Mouse (Mus musculus) kidney, embryonic 14.5 days (tissue): ENCODE results near the gene Arhgef12. TPM values are rescaled to one million over a fixed set of nuclear protein-coding genes. Genes with fewer than 3 reads are reported as not detected.
"Not testable (repeated sequence)": the region's sequence is repeated elsewhere in the genome, so short reads cannot be mapped to it uniquely, and the experiment has no call there.

ENCODE experiments used
- ATAC-seq: fragments of 200-750 bp; cut with Nextera tagmentation; 2 replicates; pipeline ENCODE4 v1.8.0; 2017; ENCODE audit warnings: moderate number of reproducible peaks, mild to moderate bottlenecking, moderate TSS enrichment, moderate library complexity; ENCODE audit not compliant: low FRiP score, low TSS enrichment
- H3K27ac ChIP-seq: fragments of 300-500 bp; sonication (generic); 2 replicates; pipeline ENCODE4 v1.5.1; 2014; ENCODE audit warnings: low read depth, mild to moderate bottlenecking, low read length, moderate library complexity, mixed read lengths
- H3K27me3 ChIP-seq: fragments of 300-500 bp; sonication (generic); 2 replicates; pipeline ENCODE4 v1.6.1; 2014; ENCODE audit warnings: mild to moderate bottlenecking, low read length; ENCODE audit not compliant: control insufficient read depth, insufficient read depth
- H3K36me3 ChIP-seq: fragments of 300-500 bp; sonication (generic); 2 replicates; pipeline ENCODE4 v1.6.1; 2014; ENCODE audit warnings: low read length, mixed read lengths; ENCODE audit not compliant: control insufficient read depth, insufficient read depth
- H3K4me1 ChIP-seq: fragments of 300-500 bp; sonication (generic); 2 replicates; pipeline ENCODE4 v1.6.1; 2014; ENCODE audit warnings: low read length, mixed read lengths; ENCODE audit not compliant: control insufficient read depth, insufficient read depth
- H3K4me2 ChIP-seq: fragments of 300-500 bp; sonication (generic); replicated peaks from 2 replicates; pipeline ENCODE4 v1.6.1; 2014; ENCODE audit warnings: low read depth, mild to moderate bottlenecking, low read length
- H3K4me3 ChIP-seq: fragments of 300-500 bp; sonication (generic); 2 replicates; pipeline ENCODE4 v1.5.1; 2014; ENCODE audit warnings: mild to moderate bottlenecking, low read length
- H3K9ac ChIP-seq: fragments of 300-500 bp; sonication (generic); 2 replicates; pipeline ENCODE4 v1.6.1; 2014; ENCODE audit warnings: low read depth, mild to moderate bottlenecking, low read length, moderate library complexity
- H3K9me3 ChIP-seq: fragments of 300-500 bp; sonication (generic); 2 replicates; pipeline ENCODE4 v1.6.1; 2016; ENCODE audit warnings: low read length; ENCODE audit not compliant: control insufficient read depth
- WGBS: fragments of 180-500 bp; shearing (Covaris S2); extraction: QIAGEN DNeasy Blood & Tissue Kit; methylation state at CpG from one replicate; pipeline ENCODE4 v1.1.7; 2014; 5-methylcytosine and 5-hydroxymethylcytosine counted together
- polyA plus RNA-seq: library from polyadenylated mRNA; unstranded; fragments of >200 nt; fragmentation: Nextera tagmentation; extraction: Ambion mirVana; gene quantifications from 2 replicates; pipeline ENCODE4 v1.2.1, GENCODE M21; 2014

Arhgef12 gene
- polyA plus RNA-seq, 1 experiment from 2014 or later: 29.1 TPM

DNA sequence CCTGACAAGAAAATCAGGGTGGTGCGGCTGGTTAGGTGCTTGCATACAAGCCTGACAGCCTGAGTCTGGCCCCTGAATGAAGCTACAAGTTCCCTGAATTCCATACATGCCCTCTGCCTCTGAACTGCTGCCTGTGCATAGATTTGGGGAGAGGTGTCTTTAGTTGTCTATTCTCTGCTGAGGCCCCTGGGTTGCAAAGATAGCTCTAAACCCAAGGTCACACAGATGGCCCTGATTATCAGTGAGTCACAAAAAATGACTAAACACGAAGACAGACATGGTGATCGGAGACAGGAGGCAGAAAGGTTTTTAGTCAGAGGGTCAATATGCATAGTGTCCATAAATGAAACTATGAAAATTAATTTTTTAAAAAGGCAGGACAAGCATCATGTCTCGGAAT lies 113.4 kb downstream of the Arhgef12 start:
- Histone ChIP-seq H3K4me1 (no peaks in the 10 kb centered on the region), H3K4me3 (no peak overlapping the region), H3K27ac (no peak overlapping the region), H3K36me3 (peaks cover 81% of the 10 kb centered on the region), H3K9me3 (no peaks in the 10 kb centered on the region), H3K4me2 (no peak overlapping the region), H3K9ac (no peak overlapping the region), H3K27me3 (no peaks in the 10 kb centered on the region)
- WGBS: 90% methylated on average over 4 of the region's 4 CpGs
- no peak for ATAC-seq

DNA sequence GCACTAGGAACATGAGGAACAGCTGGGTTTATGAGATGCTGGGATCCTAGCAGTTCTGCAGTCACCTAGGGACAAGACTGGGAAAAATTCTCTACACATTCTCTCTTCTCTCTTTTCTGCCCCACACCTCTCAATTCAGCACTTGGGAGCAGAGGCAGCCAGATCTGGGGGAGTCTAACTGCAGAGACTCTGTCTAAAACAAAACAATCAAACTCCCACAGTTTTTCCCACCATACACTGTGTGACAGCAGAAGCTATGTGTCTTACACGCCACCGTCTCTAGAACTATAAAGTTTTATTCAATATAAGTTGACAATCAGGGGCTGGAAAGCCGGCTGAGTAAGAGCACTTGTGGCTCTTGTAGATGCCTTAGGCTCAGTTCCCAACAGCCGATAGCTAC lies 119.1 kb downstream of the Arhgef12 start:
- H3K4me2 ChIP-seq: no peak overlapping the region

DNA sequence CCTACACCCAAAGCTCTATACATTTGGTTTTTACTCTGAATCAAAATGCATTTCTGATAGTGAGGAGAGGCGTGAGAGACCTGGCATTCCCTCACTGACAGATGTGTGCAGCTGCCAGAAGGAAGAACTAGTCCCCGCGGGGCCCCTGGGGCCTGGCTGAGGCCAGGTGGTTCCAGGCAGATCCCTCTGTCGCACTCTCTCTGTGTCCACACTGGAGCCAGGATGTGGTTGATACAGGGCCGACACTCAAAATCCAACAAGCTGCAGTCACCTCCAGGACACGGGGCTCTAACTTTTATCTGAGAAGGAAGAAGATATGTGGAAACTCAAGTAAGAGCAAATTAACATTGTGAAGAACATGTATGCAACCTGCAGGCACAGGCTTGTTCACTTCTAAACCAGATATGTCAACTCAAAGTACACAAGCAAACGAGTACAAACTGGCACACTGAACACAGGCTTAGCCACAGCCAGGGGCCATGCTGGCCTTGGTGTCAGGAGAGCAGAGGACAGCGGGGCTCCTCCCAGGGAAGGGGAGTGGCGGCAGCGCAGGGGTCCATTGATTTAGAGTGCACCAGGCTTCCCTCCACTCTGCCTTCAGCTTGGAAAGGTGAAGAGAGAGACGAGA lies 138.0 kb downstream of the Arhgef12 start:
- H3K4me3 ChIP-seq: no peak overlapping the region
- no peak overlapping the region for H3K4me2 ChIP-seq
- H3K36me3 ChIP-seq: peaks cover 69% of the 10 kb centered on the region
- no peaks in the 10 kb centered on the region for H3K4me1 ChIP-seq
- no peaks in the 10 kb centered on the region for H3K9me3 ChIP-seq
- H3K9ac ChIP-seq: no peak overlapping the region
- ATAC-seq: no peak
- 77% methylated on average over 11 of the region's 11 CpGs for WGBS
- no peaks in the 10 kb centered on the region for H3K27me3 ChIP-seq
- H3K27ac ChIP-seq: no peak overlapping the region

More for the DNA sequence above, 119.1 kb downstream of the Arhgef12 start:
- Histone ChIP-seq H3K9ac (no peak overlapping the region), H3K4me1 (no peaks in the 10 kb centered on the region), H3K9me3 (no peaks in the 10 kb centered on the region), H3K27me3 (no peaks in the 10 kb centered on the region), H3K36me3 (peaks cover 79% of the 10 kb centered on the region), H3K4me3 (no peak overlapping the region), H3K27ac (no peak overlapping the region)
- ATAC-seq: no peak
- 62% methylated on average over 4 of the region's 4 CpGs for WGBS

DNA sequence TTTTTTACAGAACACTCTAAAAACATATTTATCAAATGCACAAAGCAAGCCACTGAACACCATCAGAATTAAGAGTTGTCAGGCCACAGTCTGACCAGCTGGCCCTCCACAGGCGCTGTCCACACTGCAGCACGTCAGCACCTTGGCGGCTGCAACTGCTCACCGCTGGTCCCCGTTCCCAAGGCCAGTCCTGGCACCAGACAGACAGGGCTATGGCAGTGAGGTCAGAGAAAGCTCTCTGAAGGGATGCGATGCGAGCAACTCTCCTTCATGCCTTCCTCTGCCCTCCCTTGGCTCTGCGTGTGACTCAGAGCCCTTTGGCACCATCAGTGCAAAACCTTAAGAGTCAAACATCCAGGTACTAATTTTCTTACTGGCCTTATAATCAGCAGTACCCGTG lies 139.3 kb downstream of the Arhgef12 start:
- Histone ChIP-seq H3K27me3 (no peaks in the 10 kb centered on the region), H3K4me3 (no peak overlapping the region), H3K4me2 (no peak overlapping the region), H3K9ac (no peak overlapping the region), H3K4me1 (no peaks in the 10 kb centered on the region), H3K36me3 (peaks cover 58% of the 10 kb centered on the region), H3K9me3 (no peaks in the 10 kb centered on the region), H3K27ac (no peak overlapping the region)
- WGBS: 86% methylated on average over 9 of the region's 9 CpGs
- no peak for ATAC-seq

DNA sequence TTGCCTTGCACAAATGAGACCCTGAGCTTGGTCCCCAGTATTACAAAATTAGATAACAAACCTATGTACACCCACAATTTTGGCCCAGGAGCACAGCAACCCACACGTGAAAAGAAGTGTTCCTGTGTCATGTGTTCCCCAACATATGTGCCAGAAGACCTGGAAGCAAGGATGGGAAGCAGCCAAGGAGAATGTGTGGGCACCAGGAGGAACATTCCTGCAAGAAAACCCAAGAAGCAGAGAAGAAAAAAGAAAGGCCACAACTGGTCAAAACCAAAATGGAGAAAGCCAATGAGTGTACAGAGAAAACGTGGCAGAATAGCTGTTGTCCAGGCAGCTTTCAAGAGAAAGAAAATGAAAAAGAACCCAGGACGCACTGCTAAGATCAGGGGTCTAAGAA lies 142.2 kb downstream of the Arhgef12 start:
- H3K4me3 ChIP-seq, H3K27me3 ChIP-seq, H3K4me1 ChIP-seq, H3K9ac ChIP-seq, H3K27ac ChIP-seq, H3K4me2 ChIP-seq, H3K9me3 ChIP-seq, ATAC-seq: not testable (repeated sequence)
- peaks cover 29% of the 10 kb centered on the region for H3K36me3 ChIP-seq
- 92% methylated on average over 3 of the region's 3 CpGs for WGBS

DNA sequence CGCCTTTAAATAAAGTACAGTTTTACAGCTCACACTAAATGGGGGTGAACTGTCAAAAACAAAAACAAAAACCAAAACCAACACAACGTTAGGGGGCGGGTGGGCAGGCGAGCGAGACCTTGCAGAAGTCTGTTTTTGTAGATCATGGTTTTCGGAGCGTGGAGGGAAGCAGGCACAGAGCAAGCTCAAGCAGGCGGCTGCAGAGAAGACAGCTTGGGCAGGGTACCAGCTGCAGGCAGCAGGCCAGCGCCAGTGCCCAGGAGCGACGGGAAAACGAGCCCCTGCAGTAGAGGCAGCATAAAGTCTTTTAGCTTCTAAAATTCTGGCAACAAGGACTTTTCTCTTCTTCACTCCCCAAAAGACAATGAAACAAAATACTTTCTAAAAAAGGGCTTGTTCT lies 142.7 kb downstream of the Arhgef12 start:
- H3K27ac ChIP-seq: no peak overlapping the region
- ATAC-seq: no peak
- 78% methylated on average over 12 of the region's 12 CpGs for WGBS

DNA sequence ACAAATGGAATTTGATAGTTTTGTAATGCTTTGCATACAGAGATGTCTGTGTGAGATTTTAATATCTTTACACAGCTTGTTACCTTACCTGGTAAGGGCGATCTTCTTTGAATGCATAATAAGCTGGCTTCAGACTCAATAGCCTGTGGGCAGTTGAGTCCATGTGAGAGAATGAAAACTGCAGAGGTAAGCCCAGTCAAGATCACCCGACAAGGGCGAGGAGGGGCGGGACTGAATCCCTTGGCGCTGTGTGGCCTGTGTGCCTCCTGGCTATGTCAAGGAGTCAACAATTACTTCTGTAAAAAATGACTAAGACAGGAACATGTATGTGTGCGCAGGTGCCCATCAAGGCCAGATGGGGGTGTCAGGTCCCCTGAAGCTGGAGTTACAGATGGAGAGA lies 144.5 kb downstream of the Arhgef12 start:
- no peak overlapping the region for H3K27ac ChIP-seq
- no peak overlapping the region for H3K4me2 ChIP-seq
- WGBS: 86% methylated on average over 6 of the region's 6 CpGs
- no peaks in the 10 kb centered on the region for H3K27me3 ChIP-seq
- H3K36me3 ChIP-seq: peaks cover 12% of the 10 kb centered on the region
- no peak for ATAC-seq
- no peak overlapping the region for H3K9ac ChIP-seq
- no peak overlapping the region for H3K4me3 ChIP-seq
- no peaks in the 10 kb centered on the region for H3K4me1 ChIP-seq
- no peaks in the 10 kb centered on the region for H3K9me3 ChIP-seq

More for the DNA sequence above, 142.7 kb downstream of the Arhgef12 start:
- Histone ChIP-seq H3K36me3 (peaks cover 24% of the 10 kb centered on the region), H3K27me3 (no peaks in the 10 kb centered on the region), H3K4me2 (no peak overlapping the region), H3K9me3 (no peaks in the 10 kb centered on the region), H3K4me1 (no peaks in the 10 kb centered on the region), H3K9ac (no peak overlapping the region), H3K4me3 (no peak overlapping the region)

DNA sequence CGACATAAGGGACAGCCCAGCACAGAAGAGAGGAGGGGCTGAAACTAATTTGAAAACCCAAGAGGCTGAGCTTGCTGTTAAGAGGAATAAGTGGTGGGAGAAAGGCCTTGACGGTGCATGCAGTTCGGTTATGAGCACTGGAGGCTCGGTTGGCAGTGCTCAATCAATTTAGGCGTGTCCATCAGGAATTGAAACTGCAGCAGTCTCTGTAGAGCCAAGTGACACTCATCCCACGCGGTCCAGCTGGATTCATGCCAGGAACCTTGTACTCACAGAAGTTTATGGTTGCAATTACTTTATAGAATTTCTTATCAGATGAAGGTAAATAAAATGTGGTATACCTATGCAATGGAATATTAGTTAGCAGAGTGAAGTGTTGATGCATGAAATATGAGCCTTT lies 148.6 kb downstream of the Arhgef12 start:
- Histone ChIP-seq H3K36me3 (no peaks in the 10 kb centered on the region), H3K9me3 (peaks cover 3% of the 10 kb centered on the region; the same call in 1 of the 2 replicates), H3K9ac (no peak overlapping the region), H3K4me2 (no peak overlapping the region), H3K27me3 (no peaks in the 10 kb centered on the region), H3K4me3 (no peak overlapping the region), H3K27ac (no peak overlapping the region), H3K4me1 (no peaks in the 10 kb centered on the region)
- ATAC-seq: no peak
- WGBS: 71% methylated on average over 7 of the region's 7 CpGs

DNA sequence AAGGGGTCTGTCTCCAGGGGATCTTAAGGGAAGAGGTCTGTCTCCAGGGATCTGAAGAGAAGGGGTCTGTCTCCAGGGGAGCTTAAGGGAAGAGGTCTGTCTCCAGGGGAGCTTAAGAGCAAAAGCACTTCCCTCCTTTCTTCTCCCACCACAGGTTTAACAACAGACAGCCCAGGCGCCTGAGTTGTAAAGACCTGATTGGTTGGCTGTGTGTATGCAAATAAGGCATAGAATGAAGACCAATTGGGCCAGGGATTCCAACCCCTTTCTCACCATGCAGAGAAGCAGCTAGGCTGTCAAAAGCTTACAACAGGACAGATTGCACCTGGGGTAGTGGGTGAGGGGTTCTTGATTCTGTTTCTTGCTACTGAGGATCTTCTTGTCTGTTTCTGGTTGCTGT lies 158.7 kb downstream of the Arhgef12 start:
- WGBS: 85% methylated on average over 1 of the region's 1 CpGs
- Histone ChIP-seq H3K4me1 (peaks cover 4% of the 10 kb centered on the region; the same call in 1 of the 2 replicates), H3K9me3 (no peaks in the 10 kb centered on the region), H3K4me2 (no peak overlapping the region), H3K27ac (no peak overlapping the region), H3K36me3 (no peaks in the 10 kb centered on the region), H3K4me3 (no peak overlapping the region), H3K27me3 (peaks cover 3% of the 10 kb centered on the region; the same call in 1 of the 2 replicates), H3K9ac (no peak overlapping the region)
- no peak for ATAC-seq
